Mouse (Mus musculus) lung, adult 18-20 months (tissue): ENCODE measurements around the gene Slc17a5.

Source experiments
- DNase-seq, 2 experiments: peaks; one replicate each; pipeline ENCODE4 v3.0.0; 2022; ENCODE audit warnings: mixed read lengths in 2 of 2

Slc17a5 gene

GRCm38 (mm10) chr9:78587914-78588313 is at the start of gene Slc17a5:
TSS of gene Slc17a5 (minus strand) at chr9:78588041.
- DNase-seq: peak; percentile 92 to 94

GRCm38 (mm10) chr9:78633976-78634375 is 46.1 kb upstream of the Slc17a5 start:
- no peak for DNase-seq

GRCm38 (mm10) chr9:78631755-78632434 is 44.1 kb upstream of the Slc17a5 start:
- no peak for DNase-seq

GRCm38 (mm10) chr9:78629991-78630390 is 42.1 kb upstream of the Slc17a5 start:
- DNase-seq: no peak

GRCm38 (mm10) chr9:78623301-78623747 is 35.5 kb upstream of the Slc17a5 start:
- DNase-seq: peak in 1 of 2 experiments; percentile 3

- no peak for DNase-seq
Observed at GRCm38 (mm10) chr9:78619285-78619684, 31.4 kb upstream of the Slc17a5 start.

- peak; percentile 8 to 10 for DNase-seq
Observed at GRCm38 (mm10) chr9:78615401-78616021, 27.7 kb upstream of the Slc17a5 start, which contains the start of gene Cd109. TSS of gene Cd109 (plus strand) at chr9:78615546.

- DNase-seq: no peak
Observed at GRCm38 (mm10) chr9:78614201-78614600, 26.4 kb upstream of the Slc17a5 start.

GRCm38 (mm10) chr9:78601046-78601730 is 13.3 kb upstream of the Slc17a5 start:
- no peak for DNase-seq

- DNase-seq: no peak
Observed at GRCm38 (mm10) chr9:78599927-78600326, 12.1 kb upstream of the Slc17a5 start.

GRCm38 (mm10) chr9:78596834-78597233 is 9.0 kb upstream of the Slc17a5 start:
- DNase-seq: peak; percentile 20 to 27

- no peak for DNase-seq
Observed at GRCm38 (mm10) chr9:78595769-78596555, 8.1 kb upstream of the Slc17a5 start.

GRCm38 (mm10) chr9:78595257-78595656 is 7.4 kb upstream of the Slc17a5 start:
- DNase-seq: no peak

GRCm38 (mm10) chr9:78590471-78590870 is 2.6 kb upstream of the Slc17a5 start:
- DNase-seq: no peak

- DNase-seq: peak; percentile 44 to 52
Observed at GRCm38 (mm10) chr9:78588411-78589033, 681 bp upstream of the Slc17a5 start.

GRCm38 (mm10) chr9:78587218-78587883 is 490 bp downstream of the Slc17a5 start:
- DNase-seq: peak in 1 of 2 experiments; percentile 44

- peak in 1 of 2 experiments; percentile 21 for DNase-seq
Observed at GRCm38 (mm10) chr9:78579644-78580396, 8.0 kb downstream of the Slc17a5 start.

GRCm38 (mm10) chr9:78578824-78579223 is 9.0 kb downstream of the Slc17a5 start:
- DNase-seq: no peak

GRCm38 (mm10) chr9:78576466-78576865 is 11.4 kb downstream of the Slc17a5 start:
- no peak for DNase-seq

- DNase-seq: no peak
Observed at GRCm38 (mm10) chr9:78569934-78570333, 17.9 kb downstream of the Slc17a5 start.

- no peak for DNase-seq
Observed at GRCm38 (mm10) chr9:78559479-78559878, 28.4 kb downstream of the Slc17a5 start.
